Mouse (Mus musculus): ENCODE results near the gene Zfp692.

Gene Zfp692

DNA sequence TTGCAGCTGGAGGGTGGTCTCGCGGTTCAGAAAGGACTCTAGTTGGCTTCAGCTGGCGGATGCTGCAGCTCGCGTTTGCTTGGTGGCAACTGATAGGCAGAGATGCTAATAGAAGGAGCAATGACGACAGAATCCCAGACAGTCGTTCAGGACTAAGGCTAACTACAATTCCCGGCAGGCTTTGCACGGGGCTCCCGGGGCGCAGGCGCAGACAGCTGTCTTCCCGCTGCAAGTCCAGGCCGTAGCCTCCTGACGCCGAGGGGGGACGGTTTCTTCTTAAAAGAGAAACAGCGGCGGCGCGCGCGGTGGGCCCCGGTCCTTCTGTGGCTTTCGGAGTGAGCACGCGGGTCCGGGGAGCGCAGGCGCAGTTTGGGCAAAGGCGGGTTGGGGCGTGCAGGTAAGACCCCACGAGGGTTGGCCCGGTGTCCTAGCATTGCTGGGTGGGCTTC lies at the start of gene Zfp692:
TSS of gene Zfp692 (plus strand) at position 210 of the 449 bp plus-strand sequence.
- no peak for TF ChIP-seq GATA4 (IDR thresholded peaks at IDR 0.05; ENCODE audit: insufficient replicate concordance, low read length)

GRCm38 (mm10) chr11:58257816-58258215 lies 49.1 kb upstream of the Zfp692 start:
- TF ChIP-seq GATA4 (IDR thresholded peaks at IDR 0.05; ENCODE audit: insufficient replicate concordance, low read length), result no peak

GRCm38 (mm10) chr11:58260156-58260555 lies 46.7 kb upstream of the Zfp692 start:
- TF ChIP-seq GATA4 (IDR thresholded peaks at IDR 0.05; ENCODE audit: insufficient replicate concordance, low read length), result no peak

DNA sequence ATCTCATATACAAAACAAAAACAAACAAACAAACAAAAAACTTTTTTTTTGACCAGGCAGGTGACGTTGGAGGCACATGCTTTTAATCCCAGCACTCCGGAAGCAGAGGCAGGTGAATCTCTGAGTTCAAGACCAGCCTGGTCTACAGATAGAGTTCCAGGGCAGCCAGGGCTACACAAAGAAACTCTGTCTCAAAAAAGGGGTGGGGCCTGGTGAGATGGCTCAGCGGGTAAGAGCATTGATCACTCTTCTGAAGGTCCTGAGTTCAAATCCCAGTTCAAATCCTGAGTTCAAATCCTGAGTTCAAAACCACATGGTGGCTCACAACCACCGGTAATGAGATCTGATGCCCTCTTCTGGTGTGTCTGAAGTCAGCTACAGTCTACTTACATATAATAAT lies 45.0 kb upstream of the Zfp692 start:
- TF ChIP-seq GATA4 (IDR thresholded peaks at IDR 0.05; ENCODE audit: insufficient replicate concordance, low read length), result no peak

GRCm38 (mm10) chr11:58262336-58262735 lies 44.5 kb upstream of the Zfp692 start:
- no peak for TF ChIP-seq GATA4 (IDR thresholded peaks at IDR 0.05; ENCODE audit: insufficient replicate concordance, low read length)

DNA sequence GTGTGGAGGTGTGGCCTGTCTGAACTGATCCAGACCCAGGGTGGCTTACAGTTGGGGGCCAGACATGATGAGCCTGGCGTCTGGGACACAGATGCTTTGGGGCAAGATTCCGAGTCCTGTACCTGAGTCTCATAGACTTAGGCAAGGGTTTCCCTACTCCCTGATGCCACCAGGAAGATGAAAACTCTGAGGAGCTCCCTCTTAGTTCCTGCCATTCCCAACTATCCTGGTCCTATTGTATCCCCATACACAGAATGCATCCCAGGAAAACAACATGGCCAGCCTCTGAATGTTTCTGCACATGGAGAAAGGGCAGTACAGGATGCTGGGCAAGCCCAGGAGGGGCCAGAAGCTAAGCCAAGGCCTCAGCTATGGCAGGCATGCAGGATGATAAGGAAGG lies 43.4 kb upstream of the Zfp692 start:
- TF ChIP-seq GATA4 (IDR thresholded peaks at IDR 0.05; ENCODE audit: insufficient replicate concordance, low read length), result no peak

- no peak for TF ChIP-seq GATA4 (IDR thresholded peaks at IDR 0.05; ENCODE audit: insufficient replicate concordance, low read length)
These were observed 42.3 kb upstream of the Zfp692 start for GRCm38 (mm10) chr11:58264546-58264945.

DNA sequence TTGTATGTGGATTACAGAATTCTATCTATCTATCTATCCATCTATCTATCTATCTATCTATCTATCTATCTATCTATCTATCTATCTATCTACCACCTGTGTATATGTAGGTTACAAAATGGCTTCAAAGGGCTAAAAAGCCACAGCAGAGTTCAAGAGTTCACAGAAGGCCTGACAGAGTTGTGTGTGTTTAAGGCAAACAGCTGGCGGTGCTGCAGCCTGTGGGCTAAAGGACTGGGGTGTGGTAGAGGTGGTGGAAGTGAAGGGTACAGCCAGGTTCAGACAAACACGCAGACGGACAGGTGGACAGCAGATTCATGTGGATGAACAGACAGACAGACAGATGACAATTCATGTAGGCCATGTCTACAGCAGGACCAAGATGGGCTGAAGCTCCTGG lies 38.6 kb upstream of the Zfp692 start:
- no peak for TF ChIP-seq GATA4 (IDR thresholded peaks at IDR 0.05; ENCODE audit: insufficient replicate concordance, low read length)

GRCm38 (mm10) chr11:58274572-58274971 lies 32.3 kb upstream of the Zfp692 start, which contains the start of gene 4930438A08Rik:
Gene 4930438A08Rik (plus strand): TSS chr11:58274799.
- no peak for TF ChIP-seq GATA4 (IDR thresholded peaks at IDR 0.05; ENCODE audit: insufficient replicate concordance, low read length)

- TF ChIP-seq GATA4 (IDR thresholded peaks at IDR 0.05; ENCODE audit: insufficient replicate concordance, low read length), result no peak
These were observed 31.1 kb upstream of the Zfp692 start for GRCm38 (mm10) chr11:58275756-58276155.

GRCm38 (mm10) chr11:58281970-58282496 lies 24.8 kb upstream of the Zfp692 start:
- TF ChIP-seq GATA4 (IDR thresholded peaks at IDR 0.05; ENCODE audit: insufficient replicate concordance, low read length), result no peak

DNA sequence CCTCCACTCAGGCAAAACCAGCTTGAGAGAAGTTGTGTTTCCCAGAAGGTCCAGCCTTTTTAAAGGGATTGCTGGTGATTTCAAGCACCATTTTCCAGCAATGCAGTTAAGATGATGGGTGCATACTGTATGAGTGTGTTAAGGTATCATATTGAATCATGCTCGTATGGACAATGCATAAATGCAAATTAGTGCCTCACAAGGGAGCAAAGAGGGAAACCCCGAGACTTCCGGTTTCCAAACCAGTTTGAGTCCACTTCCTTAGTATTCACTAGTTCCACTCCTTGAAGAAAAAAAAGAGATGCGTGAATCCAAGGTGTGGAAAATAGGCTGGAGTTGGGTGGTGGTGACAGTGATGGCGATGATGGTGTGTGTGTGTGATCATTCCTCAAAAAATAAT lies 24.4 kb upstream of the Zfp692 start:
- TF ChIP-seq GATA4 (IDR thresholded peaks at IDR 0.05; ENCODE audit: insufficient replicate concordance, low read length), result no peak

DNA sequence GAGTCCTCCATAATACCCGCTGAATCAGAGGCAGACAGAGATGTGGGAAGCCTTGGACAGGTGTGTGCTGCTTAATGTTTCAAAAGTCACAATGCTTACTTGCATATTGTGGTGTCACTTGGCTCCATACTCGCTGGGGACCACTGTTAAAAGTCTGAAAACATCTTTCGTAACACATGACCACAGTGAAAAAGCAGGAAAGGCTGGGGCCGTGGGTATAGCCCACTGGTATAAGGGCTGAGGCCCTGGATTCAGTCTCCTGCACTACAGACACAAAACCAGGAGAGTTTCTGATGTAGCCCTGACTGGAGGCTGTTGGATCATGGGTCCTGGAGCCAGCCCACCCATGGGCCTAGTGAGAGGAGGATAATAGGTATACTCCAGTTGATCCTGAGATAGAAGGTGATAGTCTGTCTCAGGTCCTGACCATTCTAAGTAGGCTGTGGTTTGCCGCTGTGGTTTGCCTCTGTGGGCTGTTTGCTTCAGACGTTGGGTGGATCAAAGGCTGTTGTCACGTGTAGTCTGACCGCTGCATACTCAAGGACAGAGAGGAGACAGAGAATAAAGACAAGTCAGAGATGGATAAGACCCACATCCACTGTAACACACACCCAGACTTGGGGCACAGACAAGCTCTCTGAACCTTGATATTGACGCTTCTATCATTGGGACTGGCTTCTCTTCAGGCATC lies 16.7 kb upstream of the Zfp692 start:
- TF ChIP-seq GATA4 (IDR thresholded peaks at IDR 0.05; ENCODE audit: insufficient replicate concordance, low read length), result no peak

DNA sequence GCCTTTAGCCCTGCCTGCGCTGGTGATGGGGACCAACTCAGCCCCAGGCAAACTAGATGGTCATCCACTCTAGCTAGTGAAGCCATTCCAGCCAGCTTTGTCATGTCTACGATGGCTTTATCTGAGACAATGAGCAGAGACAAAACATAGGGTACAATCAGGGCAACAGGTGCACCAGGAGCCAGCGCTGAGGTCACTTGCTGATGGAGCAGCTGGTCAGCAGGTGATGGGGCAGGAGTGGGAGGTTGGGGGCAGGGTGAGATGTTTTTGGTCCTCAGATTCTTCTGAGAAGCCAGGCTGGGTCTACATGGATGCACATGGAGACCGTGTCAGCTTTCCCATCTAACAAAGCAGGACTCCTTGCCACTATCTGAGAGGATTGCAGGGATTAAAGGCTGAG lies 16.1 kb upstream of the Zfp692 start:
- no peak for TF ChIP-seq GATA4 (IDR thresholded peaks at IDR 0.05; ENCODE audit: insufficient replicate concordance, low read length)

DNA sequence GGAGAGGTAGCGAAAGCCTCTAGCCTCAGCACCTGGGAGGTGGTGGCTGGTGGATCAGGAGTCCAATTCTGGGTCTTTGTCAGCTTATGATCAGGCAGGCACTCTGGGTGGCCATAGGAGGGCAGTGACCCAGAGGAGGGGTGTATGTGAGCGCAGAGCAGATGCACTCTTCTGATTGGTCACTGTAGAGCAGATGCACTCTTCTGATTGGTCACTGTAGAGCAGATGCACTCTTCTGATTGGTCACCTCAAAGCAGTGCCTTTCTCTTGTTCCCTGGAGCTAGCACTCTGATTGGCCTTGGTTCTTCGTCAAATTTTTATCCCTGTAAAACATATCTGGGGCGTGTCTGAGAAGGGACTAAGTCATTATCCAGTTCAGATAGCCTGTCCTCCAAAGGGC lies 14.1 kb upstream of the Zfp692 start:
- no peak for TF ChIP-seq GATA4 (IDR thresholded peaks at IDR 0.05; ENCODE audit: insufficient replicate concordance, low read length)

DNA sequence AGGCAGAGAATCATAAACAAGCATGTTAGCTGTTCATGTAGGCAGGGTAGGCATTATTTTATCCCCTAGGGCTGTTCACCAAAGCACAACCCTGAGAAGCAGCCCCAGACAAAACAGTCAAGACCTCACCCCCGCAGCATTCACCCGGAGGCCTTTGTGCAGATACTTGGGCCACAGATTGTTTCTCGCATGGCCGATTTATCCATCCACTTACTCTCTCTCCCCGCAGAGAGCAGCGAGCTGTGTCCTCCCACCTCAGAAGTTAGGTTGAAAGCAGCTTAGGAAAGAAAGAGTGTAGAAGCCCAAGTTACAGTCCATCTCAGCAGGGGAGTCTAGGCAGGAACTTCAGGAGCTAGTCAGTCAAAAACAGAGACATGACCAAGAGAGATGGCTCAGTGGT lies 9.5 kb upstream of the Zfp692 start:
- TF ChIP-seq GATA4 (IDR thresholded peaks at IDR 0.05; ENCODE audit: insufficient replicate concordance, low read length), result no peak

GRCm38 (mm10) chr11:58301057-58301456 lies 5.8 kb upstream of the Zfp692 start:
- no peak for TF ChIP-seq GATA4 (IDR thresholded peaks at IDR 0.05; ENCODE audit: insufficient replicate concordance, low read length)

All from liver, adult (tissue).